Mouse (Mus musculus): Measurements from ENCODE around the gene Baz2b. TPM values are rescaled to one million over a fixed set of nuclear protein-coding genes. Genes with fewer than 3 reads are reported as not detected.

The Baz2b gene
- polyA plus RNA-seq, 2 experiments = 36.0 to 45.6 TPM

- H3K9ac ChIP-seq (ENCODE audit: low read depth, low read length, severe bottlenecking) = no peak overlapping the region
Measured at GRCm38 (mm10) chr2:59987521-59987920, 222.1 kb downstream of the Baz2b start.

GRCm38 (mm10) chr2:59979488-59980220 is 230.0 kb downstream of the Baz2b start:
- ATAC-seq (ENCODE audit: low FRiP score, low read depth) (no peak), DNase-seq (ENCODE audit: low spot score) (no peak)
- Histone ChIP-seq H3K27ac (replicated peaks; ENCODE audit: low read depth, low read length) (no peak overlapping the region), H3K9ac (ENCODE audit: low read depth, low read length, severe bottlenecking) (no peak overlapping the region), H3K4me1 (ENCODE audit: control insufficient read depth, insufficient read depth, low read length) (0 out of 2 replicates have a peak, but pooled peaks cover 5% of the 10 kb centered on the region), H3K4me3 (replicated peaks; ENCODE audit: low read length) (no peak overlapping the region), H3K27me3 (ENCODE audit: control insufficient read depth, insufficient read depth, low read length) (no peaks in the 10 kb centered on the region), H3K4me2 (replicated peaks; ENCODE audit: low read depth, low read length, severe bottlenecking) (no peak overlapping the region), H3K36me3 (ENCODE audit: control insufficient read depth, insufficient read depth, low read length) (peaks cover 22% of the 10 kb centered on the region), H3K9me3 (ENCODE audit: control insufficient read depth, low read length) (no peaks in the 10 kb centered on the region)
- TF ChIP-seq POLR2A (IDR thresholded peaks at IDR 0.05; ENCODE audit: borderline replicate concordance, extremely low read depth, insufficient read depth, insufficient read length) = no peak
- 52% methylated on average over 6 of the region's 6 CpGs for WGBS

More at GRCm38 (mm10) chr2:59987521-59987920, 222.1 kb downstream of the Baz2b start:
- ATAC-seq (ENCODE audit: low FRiP score, low read depth) (0 out of 2 replicates have a peak, but pooled peaks have one; percentile 34), DNase-seq (ENCODE audit: low spot score) (no peak)
- Histone ChIP-seq H3K27me3 (ENCODE audit: control insufficient read depth, insufficient read depth, low read length) (no peaks in the 10 kb centered on the region), H3K4me3 (replicated peaks; ENCODE audit: low read length) (no peak overlapping the region), H3K4me1 (ENCODE audit: control insufficient read depth, insufficient read depth, low read length) (peaks cover 12% of the 10 kb centered on the region), H3K4me2 (replicated peaks; ENCODE audit: low read depth, low read length, severe bottlenecking) (no peak overlapping the region), H3K36me3 (ENCODE audit: control insufficient read depth, insufficient read depth, low read length) (peaks cover 3% of the 10 kb centered on the region; the same call in 1 of the 2 replicates), H3K9me3 (ENCODE audit: control insufficient read depth, low read length) (no peaks in the 10 kb centered on the region), H3K27ac (replicated peaks; ENCODE audit: low read depth, low read length) (no peak overlapping the region)
- TF ChIP-seq POLR2A (IDR thresholded peaks at IDR 0.05; ENCODE audit: borderline replicate concordance, extremely low read depth, insufficient read depth, insufficient read length) = no peak
- 14% methylated on average over 6 of the region's 6 CpGs for WGBS

GRCm38 (mm10) chr2:59976680-59977079 is 233.0 kb downstream of the Baz2b start:
- no peaks in the 10 kb centered on the region for H3K9me3 ChIP-seq (ENCODE audit: control insufficient read depth, low read length)

GRCm38 (mm10) chr2:59975772-59976171 is 233.9 kb downstream of the Baz2b start:
- Histone ChIP-seq H3K4me2 (replicated peaks; ENCODE audit: low read depth, low read length, severe bottlenecking) (no peak overlapping the region), H3K27ac (replicated peaks; ENCODE audit: low read depth, low read length) (no peak overlapping the region), H3K27me3 (ENCODE audit: control insufficient read depth, insufficient read depth, low read length) (no peaks in the 10 kb centered on the region), H3K4me3 (replicated peaks; ENCODE audit: low read length) (no peak overlapping the region), H3K4me1 (ENCODE audit: control insufficient read depth, insufficient read depth, low read length) (0 out of 2 replicates have a peak, but pooled peaks cover 5% of the 10 kb centered on the region), H3K9ac (ENCODE audit: low read depth, low read length, severe bottlenecking) (no peak overlapping the region), H3K9me3 (ENCODE audit: control insufficient read depth, low read length) (no peaks in the 10 kb centered on the region), H3K36me3 (ENCODE audit: control insufficient read depth, insufficient read depth, low read length) (peaks cover 29% of the 10 kb centered on the region)
- no peak for ATAC-seq (ENCODE audit: low FRiP score, low read depth)
- TF ChIP-seq POLR2A (IDR thresholded peaks at IDR 0.05; ENCODE audit: borderline replicate concordance, extremely low read depth, insufficient read depth, insufficient read length) = no peak
- DNase-seq (ENCODE audit: low spot score) = no peak
- WGBS = 95% methylated on average over 6 of the region's 6 CpGs

More at GRCm38 (mm10) chr2:59976680-59977079, 233.0 kb downstream of the Baz2b start:
- H3K27ac ChIP-seq (replicated peaks; ENCODE audit: low read depth, low read length) = no peak overlapping the region
- TF ChIP-seq POLR2A (IDR thresholded peaks at IDR 0.05; ENCODE audit: borderline replicate concordance, extremely low read depth, insufficient read depth, insufficient read length) = no peak
- no peaks in the 10 kb centered on the region for H3K27me3 ChIP-seq (ENCODE audit: control insufficient read depth, insufficient read depth, low read length)
- 0 out of 2 replicates have a peak, but pooled peaks cover 5% of the 10 kb centered on the region for H3K4me1 ChIP-seq (ENCODE audit: control insufficient read depth, insufficient read depth, low read length)
- no peak overlapping the region for H3K4me2 ChIP-seq (replicated peaks; ENCODE audit: low read depth, low read length, severe bottlenecking)
- H3K36me3 ChIP-seq (ENCODE audit: control insufficient read depth, insufficient read depth, low read length) = peaks cover 27% of the 10 kb centered on the region
- DNase-seq (ENCODE audit: low spot score) (no peak), ATAC-seq (ENCODE audit: low FRiP score, low read depth) (no peak)
- no peak overlapping the region for H3K9ac ChIP-seq (ENCODE audit: low read depth, low read length, severe bottlenecking)
- H3K4me3 ChIP-seq (replicated peaks; ENCODE audit: low read length) = no peak overlapping the region
- 90% methylated on average over 5 of the region's 5 CpGs for WGBS

GRCm38 (mm10) chr2:59973962-59974361 is 235.7 kb downstream of the Baz2b start:
- 79% methylated on average over 5 of the region's 5 CpGs for WGBS
- ATAC-seq (ENCODE audit: low FRiP score, low read depth) (no peak), DNase-seq (ENCODE audit: low spot score) (no peak)
- Histone ChIP-seq H3K27me3 (ENCODE audit: control insufficient read depth, insufficient read depth, low read length) (no peaks in the 10 kb centered on the region), H3K4me1 (ENCODE audit: control insufficient read depth, insufficient read depth, low read length) (no peaks in the 10 kb centered on the region), H3K4me2 (replicated peaks; ENCODE audit: low read depth, low read length, severe bottlenecking) (no peak overlapping the region), H3K4me3 (replicated peaks; ENCODE audit: low read length) (no peak overlapping the region), H3K36me3 (ENCODE audit: control insufficient read depth, insufficient read depth, low read length) (peaks cover 35% of the 10 kb centered on the region), H3K27ac (replicated peaks; ENCODE audit: low read depth, low read length) (no peak overlapping the region), H3K9ac (ENCODE audit: low read depth, low read length, severe bottlenecking) (no peak overlapping the region), H3K9me3 (ENCODE audit: control insufficient read depth, low read length) (no peaks in the 10 kb centered on the region)
- no peak for TF ChIP-seq POLR2A (IDR thresholded peaks at IDR 0.05; ENCODE audit: borderline replicate concordance, extremely low read depth, insufficient read depth, insufficient read length)
